Mouse (Mus musculus) lung, embryonic 14.5 days (tissue): ENCODE results near the gene Fh1. TPM values are rescaled to one million over a fixed set of nuclear protein-coding genes. Genes with fewer than 3 reads are reported as not detected.
A peak's percentile ranks its signal among the peaks of the same experiment; 100 is the strongest.

Source experiments
- ATAC-seq: fragments of 200-750 bp; cut with Nextera tagmentation; 2 replicates; pipeline ENCODE4 v1.8.0; 2017; ENCODE audit warnings: mild to moderate bottlenecking, moderate TSS enrichment, moderate library complexity; ENCODE audit not compliant: insufficient read depth
- DNase-seq: peaks from one replicate; pipeline ENCODE4 v3.0.0-alpha.2; 2015
- H3K27ac ChIP-seq: fragments of 300-500 bp; sonication (generic); 2 replicates; pipeline ENCODE4 v1.5.1; 2014; ENCODE audit warnings: low read depth, mild to moderate bottlenecking, moderate library complexity
- H3K27me3 ChIP-seq: fragments of 300-500 bp; sonication (generic); 2 replicates; pipeline ENCODE4 v1.6.1; 2014; ENCODE audit warnings: low read length, control low read depth; ENCODE audit not compliant: insufficient read depth
- H3K36me3 ChIP-seq: fragments of 300-500 bp; sonication (generic); 2 replicates; pipeline ENCODE4 v1.6.1; 2014; ENCODE audit warnings: control low read depth; ENCODE audit not compliant: insufficient read depth
- H3K4me1 ChIP-seq: fragments of 300-500 bp; sonication (generic); 2 replicates; pipeline ENCODE4 v1.6.1; 2014; ENCODE audit warnings: antibody characterized with exemption, control low read depth; ENCODE audit not compliant: insufficient read depth
- H3K4me2 ChIP-seq: fragments of 300-500 bp; sonication (generic); 2 replicates; pipeline ENCODE4 v1.6.1; 2014; ENCODE audit warnings: mild to moderate bottlenecking
- H3K4me3 ChIP-seq: fragments of 300-500 bp; sonication (generic); 2 replicates; pipeline ENCODE4 v1.5.1; 2014; ENCODE audit warnings: low read depth, low read length
- H3K9ac ChIP-seq: fragments of 300-500 bp; sonication (generic); 2 replicates; pipeline ENCODE4 v1.6.1; 2014
- H3K9me3 ChIP-seq: fragments of 300-500 bp; sonication (generic); 2 replicates; pipeline ENCODE4 v1.6.1; 2016; ENCODE audit warnings: low read depth, low read length, control low read depth
- CTCF ChIP-seq: IDR thresholded peaks from 2 replicates; pipeline ENCODE4 v1.5.1; 2016; ENCODE audit warnings: antibody characterized with exemption, low read depth
- WGBS: fragments of 180-500 bp; shearing (Covaris S2); extraction: QIAGEN DNeasy Blood & Tissue Kit; methylation state at CpG from one replicate; pipeline ENCODE4 v1.1.7; 2014; 5-methylcytosine and 5-hydroxymethylcytosine counted together
- polyA plus RNA-seq: library from polyadenylated mRNA; unstranded; fragments of >200 nt; fragmentation: Nextera tagmentation; extraction: Ambion mirVana; gene quantifications from 2 replicates; pipeline ENCODE4 v1.2.1, GENCODE M21; 2014

Gene Fh1
- polyA plus RNA-seq: 115 and 123 TPM in 2 replicates

GRCm38 (mm10) chr1:175625257-175625879, at the start of gene Fh1:
Gene Fh1, minus strand, starts transcription at chr1:175625635.
- H3K9me3 ChIP-seq: no peaks in the 10 kb centered on the region
- H3K4me2 ChIP-seq: peak within 1 kb of the TSS; percentile 75
- TF ChIP-seq CTCF: no peak
- ATAC-seq: peak; percentile 100
- H3K27ac ChIP-seq: peak within 1 kb of the TSS; percentile 83
- under 1% methylated on average over 58 of the region's 58 CpGs for whole genome bisulfite sequencing
- no peaks in the 10 kb centered on the region for H3K36me3 ChIP-seq
- H3K27me3 ChIP-seq: no peaks in the 10 kb centered on the region
- DNase-seq: peak; percentile 98
- H3K4me3 ChIP-seq: peak within 1 kb of the TSS; percentile 73
- peak within 1 kb of the TSS; percentile 80 for H3K9ac ChIP-seq
- no peaks in the 10 kb centered on the region; the same call in 1 of the 2 replicates for H3K4me1 ChIP-seq

DNA sequence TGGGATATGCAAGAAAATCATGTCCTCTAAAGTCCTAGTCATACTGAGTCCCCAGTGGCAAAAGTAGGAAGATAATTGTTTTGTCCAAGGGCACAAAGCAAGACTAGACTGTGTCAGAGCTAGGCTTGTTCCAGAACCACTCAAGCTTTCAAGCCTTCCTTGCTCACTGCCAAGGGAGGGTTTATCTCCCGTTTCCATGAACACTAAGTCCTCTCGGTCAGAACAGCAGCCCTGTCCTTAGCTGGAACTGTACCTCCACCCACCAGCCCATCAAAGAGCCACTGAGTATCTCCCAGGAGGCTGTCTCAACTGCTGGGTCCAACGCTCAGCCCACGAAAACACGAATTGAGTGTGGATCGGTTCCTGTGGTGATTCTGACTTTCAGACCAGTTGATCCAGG, 49.7 kb upstream of the Fh1 start:
- Histone ChIP-seq H3K9ac (no peak overlapping the region), H3K4me3 (no peak overlapping the region), H3K9me3 (no peaks in the 10 kb centered on the region), H3K27ac (no peak overlapping the region), H3K36me3 (no peaks in the 10 kb centered on the region), H3K4me1 (no peaks in the 10 kb centered on the region), H3K4me2 (no peak overlapping the region), H3K27me3 (no peaks in the 10 kb centered on the region)
- 81% methylated on average over 6 of the region's 6 CpGs for WGBS
- no peak for ATAC-seq
- TF ChIP-seq CTCF: no peak
- DNase-seq: no peak

DNA sequence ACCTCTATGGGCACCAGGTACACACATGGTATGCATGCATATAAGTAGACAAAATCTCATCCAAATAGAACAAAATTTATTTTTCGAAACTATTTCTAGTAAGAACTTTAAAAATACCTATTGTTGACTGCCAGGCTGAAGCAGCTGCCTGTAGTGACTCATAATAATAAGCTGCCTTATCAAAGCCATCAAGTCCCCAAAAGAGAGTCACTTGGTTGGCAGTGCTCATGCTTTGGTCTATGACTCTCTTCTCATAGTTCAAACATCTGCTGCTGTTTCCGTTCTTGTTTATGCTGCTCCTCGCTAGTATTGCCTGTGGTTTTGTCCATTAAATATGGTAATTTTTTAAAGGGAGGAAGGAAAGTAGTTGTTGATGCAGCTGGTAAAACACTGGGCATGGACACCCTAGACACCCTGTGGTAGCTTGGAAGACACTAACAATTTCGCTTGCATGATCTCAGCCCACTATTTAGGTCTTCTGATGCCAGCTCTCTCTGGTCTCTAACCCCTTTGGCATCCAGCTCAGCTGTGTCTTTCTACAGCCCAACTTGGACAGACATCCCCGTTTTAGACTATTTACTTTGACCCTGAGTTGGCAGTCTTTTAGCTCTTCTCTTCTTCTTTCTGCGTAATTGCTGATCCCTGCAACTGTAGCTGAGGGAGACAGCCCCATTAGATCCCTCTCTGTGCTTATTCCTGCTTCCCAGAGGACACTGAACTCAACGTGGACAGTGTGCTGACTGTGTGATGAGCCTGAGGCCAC, 48.3 kb upstream of the Fh1 start:
- no peak for ATAC-seq
- H3K9ac ChIP-seq: no peak overlapping the region
- H3K27me3 ChIP-seq: no peaks in the 10 kb centered on the region
- DNase-seq: no peak
- WGBS: 71% methylated on average over 7 of the region's 7 CpGs
- no peak overlapping the region for H3K4me3 ChIP-seq
- H3K4me1 ChIP-seq: no peaks in the 10 kb centered on the region
- H3K4me2 ChIP-seq: no peak overlapping the region
- no peaks in the 10 kb centered on the region for H3K9me3 ChIP-seq
- TF ChIP-seq CTCF: no peak
- H3K36me3 ChIP-seq: no peaks in the 10 kb centered on the region
- H3K27ac ChIP-seq: no peak overlapping the region

- Histone ChIP-seq H3K27ac (no peak overlapping the region), H3K4me3 (no peak overlapping the region), H3K4me1 (no peaks in the 10 kb centered on the region), H3K4me2 (no peak overlapping the region), H3K9me3 (no peaks in the 10 kb centered on the region), H3K36me3 (no peaks in the 10 kb centered on the region), H3K27me3 (no peaks in the 10 kb centered on the region), H3K9ac (no peak overlapping the region)
- TF ChIP-seq CTCF: peak; percentile 37
- WGBS: 21% methylated on average over 1 of the region's 1 CpGs
- DNase-seq: peak; percentile 41
- ATAC-seq: no peak
Observed at GRCm38 (mm10) chr1:175671626-175672025, 46.2 kb upstream of the Fh1 start.

GRCm38 (mm10) chr1:175670042-175670441, 44.6 kb upstream of the Fh1 start:
- no peaks in the 10 kb centered on the region for H3K4me1 ChIP-seq
- 78% methylated on average over 7 of the region's 7 CpGs for WGBS
- no peak overlapping the region for H3K27ac ChIP-seq
- no peaks in the 10 kb centered on the region for H3K36me3 ChIP-seq
- no peak overlapping the region for H3K4me2 ChIP-seq
- no peaks in the 10 kb centered on the region for H3K27me3 ChIP-seq
- H3K4me3 ChIP-seq: no peak overlapping the region
- no peaks in the 10 kb centered on the region for H3K9me3 ChIP-seq
- H3K9ac ChIP-seq: no peak overlapping the region
- ATAC-seq (no peak), DNase-seq (no peak)
- no peak for TF ChIP-seq CTCF

DNA sequence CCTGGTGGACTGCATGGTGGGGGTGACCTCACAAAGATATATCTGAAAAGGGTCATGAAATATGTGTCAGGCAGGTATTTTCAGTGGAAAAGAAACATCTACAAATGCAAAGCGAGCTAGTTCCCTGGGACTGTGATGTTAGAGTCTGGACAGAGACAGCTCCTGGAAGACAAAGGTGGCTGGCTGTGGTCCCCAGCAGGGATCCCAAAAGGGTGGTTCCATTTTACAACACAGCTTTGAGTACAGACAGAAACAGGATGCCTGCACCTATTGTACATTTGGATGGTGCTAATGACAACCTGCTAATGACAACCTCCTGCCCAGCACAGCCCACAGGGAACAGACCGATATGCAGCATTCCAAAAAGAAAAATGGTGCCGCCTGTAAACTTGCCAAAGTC, 44.0 kb upstream of the Fh1 start:
- H3K27ac ChIP-seq: no peak overlapping the region
- H3K27me3 ChIP-seq: no peaks in the 10 kb centered on the region
- DNase-seq (no peak), ATAC-seq (no peak)
- H3K4me1 ChIP-seq: no peaks in the 10 kb centered on the region
- WGBS: 88% methylated on average over 3 of the region's 3 CpGs
- H3K4me3 ChIP-seq: no peak overlapping the region
- no peaks in the 10 kb centered on the region for H3K9me3 ChIP-seq
- TF ChIP-seq CTCF: no peak
- H3K4me2 ChIP-seq: no peak overlapping the region
- H3K9ac ChIP-seq: no peak overlapping the region
- no peaks in the 10 kb centered on the region for H3K36me3 ChIP-seq

GRCm38 (mm10) chr1:175668666-175669405, 43.4 kb upstream of the Fh1 start:
- Histone ChIP-seq H3K36me3 (no peaks in the 10 kb centered on the region), H3K4me1 (no peaks in the 10 kb centered on the region), H3K4me3 (no peak overlapping the region), H3K9ac (no peak overlapping the region), H3K4me2 (no peak overlapping the region), H3K27ac (no peak overlapping the region), H3K9me3 (no peaks in the 10 kb centered on the region), H3K27me3 (no peaks in the 10 kb centered on the region)
- DNase-seq: peak; percentile 72
- ATAC-seq: peak; percentile 70; the same call in 1 of the 2 replicates
- TF ChIP-seq CTCF: peak; percentile 78
- 68% methylated on average over 5 of the region's 5 CpGs for WGBS
